In genomic region chr4:69195645-69196044, GRCm38 (mm10) we compare ENCODE assay signal across 8 mouse cellular contexts.
DNase-seq lines count a peak whose midpoint lies in the region; ATAC-seq and TF ChIP-seq lines count a peak whose summit lies in the region.

No protein-coding gene starts in this region.

- no peaks in the 10 kb centered on the region for H3K9me3 ChIP-seq in embryonic facial prominence, embryonic 11.5 days (replicated peaks; ENCODE audit: control insufficient read depth, low read length)
- H3K9me3 ChIP-seq in heart, embryonic 11.5 days (replicated peaks; ENCODE audit: control insufficient read depth, low read length) = no peaks in the 10 kb centered on the region
- H3K9me3 ChIP-seq in limb, embryonic 10.5 days (replicated peaks) = no peaks in the 10 kb centered on the region
- no peaks in the 10 kb centered on the region for H3K9me3 ChIP-seq in midbrain, embryonic 13.5 days
- H3K9me3 ChIP-seq in stomach, embryonic 16.5 days (replicated peaks; ENCODE audit: control insufficient read depth, low read length) = no peaks in the 10 kb centered on the region

- 1% methylated on average over 13 of the region's 13 CpGs for WGBS in embryonic facial prominence, embryonic 11.5 days
- under 1% methylated on average over 13 of the region's 13 CpGs for WGBS in heart, embryonic 11.5 days (ENCODE audit: insufficient replicate concordance)
- WGBS in limb, embryonic 10.5 days = 1% methylated on average over 13 of the region's 13 CpGs
- WGBS in midbrain, embryonic 13.5 days = 0% methylated on average over 13 of the region's 13 CpGs
- WGBS in stomach, embryonic 16.5 days = under 1% methylated on average over 13 of the region's 13 CpGs

- H3K4me2 ChIP-seq in embryonic facial prominence, embryonic 11.5 days (ENCODE audit: low read depth, low read length) = peak overlapping the region; percentile 36
- H3K4me2 ChIP-seq in heart, embryonic 11.5 days = peak overlapping the region; percentile 71
- H3K4me2 ChIP-seq in midbrain, embryonic 13.5 days (replicated peaks) = peak overlapping the region; percentile 67
- H3K4me2 ChIP-seq in stomach, embryonic 16.5 days (ENCODE audit: low read depth, low read length) = peak overlapping the region; percentile 58

- peak overlapping the region; percentile 39; the same call in 1 of the 2 replicates for H3K9ac ChIP-seq in embryonic facial prominence, embryonic 11.5 days (replicated peaks; ENCODE audit: low read length)
- H3K9ac ChIP-seq in heart, embryonic 11.5 days (ENCODE audit: low read depth, low read length) = peak overlapping the region; percentile 57; the same call in 1 of the 2 replicates
- peak overlapping the region; percentile 65 for H3K9ac ChIP-seq in midbrain, embryonic 13.5 days (replicated peaks)
- H3K9ac ChIP-seq in stomach, embryonic 16.5 days (ENCODE audit: low read length) = peak overlapping the region; percentile 52; the same call in 1 of the 2 replicates

- peak; percentile 88 for TF ChIP-seq CTCF in brain, embryonic 14.5 days (IDR thresholded peaks at IDR 0.05; ENCODE audit: borderline replicate concordance, extremely low read depth, insufficient read depth, insufficient read length)

- H3K27me3 ChIP-seq in embryonic facial prominence, embryonic 11.5 days (ENCODE audit: control insufficient read depth, insufficient read depth, low read length) = no peaks in the 10 kb centered on the region
- H3K27me3 ChIP-seq in heart, embryonic 11.5 days (ENCODE audit: control insufficient read depth, insufficient read depth, low read length) = no peaks in the 10 kb centered on the region
- no peaks in the 10 kb centered on the region for H3K27me3 ChIP-seq in limb, embryonic 10.5 days (ENCODE audit: low read depth, poor library complexity, severe bottlenecking)
- no peaks in the 10 kb centered on the region for H3K27me3 ChIP-seq in midbrain, embryonic 13.5 days
- H3K27me3 ChIP-seq in stomach, embryonic 16.5 days (ENCODE audit: control insufficient read depth, insufficient read depth, low read length) = no peaks in the 10 kb centered on the region

- H3K36me3 ChIP-seq in embryonic facial prominence, embryonic 11.5 days (replicated peaks; ENCODE audit: control insufficient read depth, insufficient read depth, low read depth, low read length) = no peaks in the 10 kb centered on the region
- no peaks in the 10 kb centered on the region for H3K36me3 ChIP-seq in heart, embryonic 11.5 days (ENCODE audit: control insufficient read depth, insufficient read depth, low read length)
- H3K36me3 ChIP-seq in limb, embryonic 10.5 days = no peaks in the 10 kb centered on the region
- no peaks in the 10 kb centered on the region for H3K36me3 ChIP-seq in midbrain, embryonic 13.5 days
- H3K36me3 ChIP-seq in stomach, embryonic 16.5 days (ENCODE audit: control insufficient read depth, insufficient read depth, low read length) = no peaks in the 10 kb centered on the region

- peak; percentile 82 for ATAC-seq in embryonic facial prominence, embryonic 11.5 days (replicated peaks; ENCODE audit: insufficient number of reproducible peaks, low FRiP score, low TSS enrichment, low read depth)
- ATAC-seq in heart, embryonic 11.5 days (replicated peaks; ENCODE audit: insufficient number of reproducible peaks, low FRiP score, low TSS enrichment) = 0 out of 2 replicates have a peak, but pooled peaks have one; percentile 57
- peak; percentile 93 for ATAC-seq in midbrain, embryonic 13.5 days
- ATAC-seq in stomach, embryonic 16.5 days (ENCODE audit: insufficient read depth, low FRiP score) = peak; percentile 56; the same call in 1 of the 2 replicates
- ATAC-seq in activated CD4-positive, CD25-positive, alpha-beta regulatory T cell, adult 4 months = no peak

- TF ChIP-seq POLR2A in brain, embryonic 14.5 days (IDR thresholded peaks at IDR 0.05; ENCODE audit: borderline replicate concordance, extremely low read depth, insufficient read depth, insufficient read length, poor library complexity, severe bottlenecking) = no peak

- no peaks in the 10 kb centered on the region for H3K4me1 ChIP-seq in embryonic facial prominence, embryonic 11.5 days (ENCODE audit: control insufficient read depth, insufficient read depth, low read length)
- no peaks in the 10 kb centered on the region for H3K4me1 ChIP-seq in heart, embryonic 11.5 days (ENCODE audit: control insufficient read depth, insufficient read depth, low read length)
- no peaks in the 10 kb centered on the region for H3K4me1 ChIP-seq in limb, embryonic 10.5 days
- no peaks in the 10 kb centered on the region for H3K4me1 ChIP-seq in midbrain, embryonic 13.5 days (replicated peaks)
- H3K4me1 ChIP-seq in stomach, embryonic 16.5 days (ENCODE audit: control insufficient read depth, insufficient read depth, low read length) = no peaks in the 10 kb centered on the region

- peak overlapping the region; percentile 43 for H3K4me3 ChIP-seq in embryonic facial prominence, embryonic 11.5 days (ENCODE audit: low read depth, low read length)
- H3K4me3 ChIP-seq in heart, embryonic 11.5 days (ENCODE audit: low read depth, low read length) = peak overlapping the region; percentile 39
- H3K4me3 ChIP-seq in limb, embryonic 10.5 days = peak overlapping the region; percentile 51
- peak overlapping the region; percentile 44 for H3K4me3 ChIP-seq in midbrain, embryonic 13.5 days (replicated peaks)
- peak overlapping the region; percentile 44 for H3K4me3 ChIP-seq in stomach, embryonic 16.5 days (replicated peaks; ENCODE audit: low read length)

- no peak overlapping the region for H3K27ac ChIP-seq in embryonic facial prominence, embryonic 11.5 days (replicated peaks; ENCODE audit: low read depth, low read length)
- no peak overlapping the region for H3K27ac ChIP-seq in heart, embryonic 11.5 days (ENCODE audit: low read depth, low read length)
- H3K27ac ChIP-seq in limb, embryonic 10.5 days = peak overlapping the region; percentile 67
- H3K27ac ChIP-seq in midbrain, embryonic 13.5 days = peak overlapping the region; percentile 80
- H3K27ac ChIP-seq in stomach, embryonic 16.5 days (ENCODE audit: low read length) = no peak overlapping the region

- peak; percentile 95 for DNase-seq in brain, embryonic 14.5 days (ENCODE audit: low read depth)
- DNase-seq in embryonic facial prominence, embryonic 11.5 days (ENCODE audit: low spot score) = peak; percentile 80
- DNase-seq in kidney, adult 9 months = peak; percentile 39
- DNase-seq in limb, embryonic 10.5 days (ENCODE audit: low spot score) = peak; percentile 73

Comparison
In these comparisons a context has a peak if more than half of its experiments do, and no peak if none do; other contexts are left out.
1. DNase-seq: peak in every context shown above with its lines; median percentile 95 in brain, embryonic 14.5 days; 80 in embryonic facial prominence, embryonic 11.5 days; 73 in limb, embryonic 10.5 days; 39 in kidney, adult 9 months.
2. H3K27ac ChIP-seq: peak in limb, embryonic 10.5 days (single experiment) and midbrain, embryonic 13.5 days (single experiment); none in embryonic facial prominence, embryonic 11.5 days (single experiment), heart, embryonic 11.5 days (single experiment) and stomach, embryonic 16.5 days (single experiment).
3. Peak in every context shown above with its lines, with median percentiles within 50 percentile points of each other: H3K4me2 ChIP-seq, H3K4me3 ChIP-seq and H3K9ac ChIP-seq.